Mouse (Mus musculus) cerebellum, adult 2 months (tissue): ENCODE results near the gene Adgrg6.

ENCODE experiments used
- CTCF ChIP-seq: fragments of 200-500 bp; IDR thresholded peaks from 2 replicates; pipeline ENCODE4 v1.5.1; 2011; ENCODE audit warnings: low read depth, mild to moderate bottlenecking, control low read depth, low read length, moderate library complexity, borderline replicate concordance; ENCODE audit not compliant: insufficient read depth
- POLR2A ChIP-seq: fragments of 200-500 bp; IDR thresholded peaks from 2 replicates; pipeline ENCODE4 v1.6.1; 2011; ENCODE audit warnings: low read length, control low read depth, borderline replicate concordance; ENCODE audit not compliant: insufficient read depth

- TF ChIP-seq POLR2A (no peak), CTCF (no peak; the same call in 1 of the 2 replicates)
Measured at GRCm38 (mm10) chr10:14450073-14450472, 95.4 kb downstream of the Adgrg6 start.
